Mouse (Mus musculus) hindbrain, embryonic 10.5 days (tissue): Measurements from ENCODE around the gene Gstp2. TPM values are rescaled to one million over a fixed set of nuclear protein-coding genes. Genes with fewer than 3 reads are reported as not detected.
"Not testable (repeated sequence)": the region's sequence is repeated elsewhere in the genome, so short reads cannot be mapped to it uniquely, and the experiment has no call there.

Experiments used
- DNase-seq: peaks from one replicate; pipeline ENCODE4 v3.0.0-alpha.2; 2017; ENCODE audit warnings: low spot score
- H3K27ac ChIP-seq: fragments of 300-500 bp; sonication (generic); 2 replicates; pipeline ENCODE4 v1.5.1; 2016; ENCODE audit warnings: mild to moderate bottlenecking, moderate library complexity
- H3K27me3 ChIP-seq: fragments of 300-500 bp; sonication (generic); 2 replicates; pipeline ENCODE4 v1.6.1; 2016; ENCODE audit warnings: mild to moderate bottlenecking; ENCODE audit not compliant: poor library complexity, insufficient read depth, severe bottlenecking
- H3K36me3 ChIP-seq: fragments of 300-500 bp; sonication (generic); 2 replicates; pipeline ENCODE4 v1.6.1; 2016; ENCODE audit warnings: mild to moderate bottlenecking, moderate library complexity
- H3K4me1 ChIP-seq: fragments of 300-500 bp; sonication (generic); replicated peaks from 2 replicates; pipeline ENCODE4 v1.6.1; 2016; ENCODE audit warnings: mild to moderate bottlenecking
- H3K4me3 ChIP-seq: fragments of 300-500 bp; sonication (generic); 2 replicates; pipeline ENCODE4 v1.5.1; 2016; ENCODE audit warnings: mild to moderate bottlenecking, moderate library complexity
- H3K9me3 ChIP-seq: fragments of 300-500 bp; sonication (generic); 2 replicates; pipeline ENCODE4 v1.6.1; 2016; ENCODE audit warnings: mild to moderate bottlenecking, moderate library complexity
- WGBS: fragments of 180-500 bp; shearing (Covaris S2); methylation state at CpG from one replicate; pipeline ENCODE4 v1.1.7; 2016; 5-methylcytosine and 5-hydroxymethylcytosine counted together
- polyA plus RNA-seq: library from polyadenylated mRNA; unstranded; fragments of >200 nt; fragmentation: Nextera tagmentation; extraction: Ambion mirVana; gene quantifications from 2 replicates; pipeline ENCODE4 v1.2.1, GENCODE M21; 2016

The Gstp2 gene
- polyA plus RNA-seq, 1 experiment from 2014 or later = 2.1 TPM

DNA sequence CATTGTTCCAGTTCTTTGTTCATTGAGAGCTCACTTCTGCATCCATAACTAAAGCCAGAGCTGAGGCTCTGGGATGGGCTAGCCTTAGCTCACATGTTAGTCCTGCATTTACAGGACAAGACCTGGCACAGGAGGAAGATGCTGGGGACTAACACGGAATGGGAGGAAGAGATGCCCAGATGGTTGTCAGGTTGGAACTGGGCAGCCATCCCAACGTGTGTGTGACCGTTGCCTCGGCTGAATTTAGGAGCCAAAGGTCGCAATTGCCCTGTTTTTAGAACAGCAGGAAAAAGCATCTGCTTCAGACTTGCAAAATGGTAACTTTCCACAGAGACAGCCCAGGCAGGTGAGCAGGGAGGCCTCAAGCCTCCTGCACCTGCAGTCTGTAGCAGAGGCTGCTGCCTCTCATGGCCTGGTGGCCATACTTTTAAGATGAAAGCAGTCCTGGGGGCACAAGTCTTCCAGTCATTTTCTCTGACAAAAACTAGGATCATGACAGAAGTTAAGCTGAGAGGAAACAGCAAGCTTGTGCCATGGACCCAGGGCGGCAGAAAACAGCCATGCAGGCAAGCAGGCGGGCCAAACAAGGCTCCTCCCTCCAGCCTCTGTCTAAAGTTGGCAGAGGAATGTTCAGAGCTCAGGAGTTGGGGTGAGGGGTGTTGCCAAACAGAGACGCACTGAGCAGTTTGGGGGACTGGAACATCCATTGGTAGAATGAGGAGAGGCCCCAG, 9.6 kb upstream of the Gstp2 start:
- DNase-seq = no peak
- WGBS = 75% methylated on average over 8 of the region's 8 CpGs
- Histone ChIP-seq H3K4me1 (peaks cover 12% of the 10 kb centered on the region), H3K27me3 (no peaks in the 10 kb centered on the region), H3K27ac (no peak overlapping the region), H3K9me3 (no peaks in the 10 kb centered on the region), H3K36me3 (no peaks in the 10 kb centered on the region), H3K4me3 (no peak overlapping the region)

- no peaks in the 10 kb centered on the region for H3K36me3 ChIP-seq
- 85% methylated on average over 5 of the region's 5 CpGs for WGBS
- H3K4me3 ChIP-seq = no peak overlapping the region
- H3K27me3 ChIP-seq = no peaks in the 10 kb centered on the region
- peaks cover 12% of the 10 kb centered on the region for H3K4me1 ChIP-seq
- H3K27ac ChIP-seq = no peak overlapping the region
- H3K9me3 ChIP-seq = no peaks in the 10 kb centered on the region
- DNase-seq = no peak
These were observed 8.8 kb upstream of the Gstp2 start for GRCm38 (mm10) chr19:4054613-4055012.

DNA sequence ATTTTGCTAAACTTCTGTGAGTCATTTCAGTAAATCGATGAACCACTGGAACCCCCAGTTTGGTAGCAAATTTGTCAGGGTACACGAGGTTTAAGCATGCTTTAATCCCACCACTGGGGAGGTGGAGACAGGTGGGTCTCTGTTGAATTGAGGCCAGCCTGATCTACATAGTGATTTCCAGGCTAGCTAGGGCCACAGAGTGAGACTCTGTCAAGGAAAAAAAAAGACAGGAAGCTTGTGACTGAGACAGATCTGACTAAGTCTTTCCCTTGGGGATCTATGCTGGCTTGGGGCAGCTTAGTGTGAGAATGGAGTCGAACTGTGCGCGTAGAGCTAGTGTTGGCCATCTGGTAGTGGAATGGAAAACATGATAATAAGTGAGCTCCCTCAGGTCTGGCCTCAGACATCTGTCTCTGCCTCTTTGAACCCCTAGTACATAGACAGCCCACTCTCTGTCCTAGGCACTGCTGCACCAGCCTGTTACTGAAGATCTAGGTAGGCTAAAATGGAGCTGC, 6.8 kb upstream of the Gstp2 start:
- no peaks in the 10 kb centered on the region for H3K27me3 ChIP-seq
- H3K4me3 ChIP-seq = no peak overlapping the region
- no peak overlapping the region for H3K27ac ChIP-seq
- H3K36me3 ChIP-seq = no peaks in the 10 kb centered on the region
- no peak for DNase-seq
- WGBS = 87% methylated on average over 5 of the region's 5 CpGs
- no peaks in the 10 kb centered on the region for H3K9me3 ChIP-seq
- peaks cover 12% of the 10 kb centered on the region for H3K4me1 ChIP-seq

GRCm38 (mm10) chr19:4051741-4052515, 6.1 kb upstream of the Gstp2 start:
- Histone ChIP-seq H3K27ac (no peak overlapping the region), H3K9me3 (no peaks in the 10 kb centered on the region), H3K4me1 (peaks cover 12% of the 10 kb centered on the region), H3K36me3 (no peaks in the 10 kb centered on the region), H3K4me3 (no peak overlapping the region), H3K27me3 (no peaks in the 10 kb centered on the region)
- DNase-seq = peak; percentile 58
- WGBS = 52% methylated on average over 10 of the region's 10 CpGs

- DNase-seq = no peak
- H3K36me3 ChIP-seq = no peaks in the 10 kb centered on the region
- H3K27me3 ChIP-seq = no peaks in the 10 kb centered on the region
- 92% methylated on average over 5 of the region's 5 CpGs for WGBS
- H3K27ac ChIP-seq = no peak overlapping the region
- H3K4me3 ChIP-seq = no peak overlapping the region
- H3K4me1 ChIP-seq = peaks cover 5% of the 10 kb centered on the region; the same call in 1 of the 2 replicates
- H3K9me3 ChIP-seq = no peaks in the 10 kb centered on the region
These were observed 5.2 kb upstream of the Gstp2 start for GRCm38 (mm10) chr19:4051016-4051415.

- H3K27ac ChIP-seq, H3K36me3 ChIP-seq, H3K4me3 ChIP-seq, H3K9me3 ChIP-seq, H3K27me3 ChIP-seq, DNase-seq, H3K4me1 ChIP-seq: not testable (repeated sequence)
- 77% methylated on average over 5 of the region's 5 CpGs for WGBS
These were observed 3.2 kb upstream of the Gstp2 start for GRCm38 (mm10) chr19:4049069-4049468.

- Histone ChIP-seq H3K36me3 (no peaks in the 10 kb centered on the region), H3K27ac (no peak overlapping the region), H3K9me3 (no peaks in the 10 kb centered on the region), H3K4me3 (no peak overlapping the region), H3K27me3 (no peaks in the 10 kb centered on the region), H3K4me1 (0 out of 2 replicates have a peak, but pooled peaks cover 2% of the 10 kb centered on the region)
- peak; percentile 75 for DNase-seq
- WGBS = 16% methylated on average over 4 of the region's 4 CpGs
These were observed 2.0 kb upstream of the Gstp2 start for GRCm38 (mm10) chr19:4047859-4048258.

DNA sequence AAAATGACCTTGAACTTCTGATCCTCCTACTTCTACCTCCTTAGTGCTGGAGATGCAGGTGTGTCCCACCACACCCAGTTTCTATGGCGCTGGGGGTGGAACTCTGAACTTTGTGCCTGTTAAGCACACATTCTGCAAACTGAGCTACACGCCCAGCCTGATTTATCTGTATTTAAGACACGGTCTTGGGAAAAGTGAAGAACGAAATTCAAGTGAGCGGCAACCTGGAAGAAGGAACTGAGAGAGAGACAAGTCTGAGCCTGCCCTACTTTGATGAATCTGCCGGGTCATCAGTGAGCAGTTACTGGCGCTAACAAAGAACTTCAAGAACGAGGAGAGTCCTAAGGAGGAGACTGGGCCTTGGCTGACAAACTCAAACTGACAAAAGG, 1.0 kb upstream of the Gstp2 start:
- no peaks in the 10 kb centered on the region for H3K36me3 ChIP-seq
- WGBS = 84% methylated on average over 8 of the region's 8 CpGs
- no peak for DNase-seq

GRCm38 (mm10) chr19:4044109-4044508, 1.7 kb downstream of the Gstp2 start:
- not testable (repeated sequence) for H3K27me3 ChIP-seq, H3K36me3 ChIP-seq, DNase-seq, H3K4me3 ChIP-seq, H3K9me3 ChIP-seq, H3K4me1 ChIP-seq, H3K27ac ChIP-seq
- WGBS = 91% methylated on average over 5 of the region's 5 CpGs

More for the DNA sequence above, 1.0 kb upstream of the Gstp2 start:
- Histone ChIP-seq H3K27ac (no peak overlapping the region), H3K9me3 (no peaks in the 10 kb centered on the region), H3K4me1 (0 out of 2 replicates have a peak, but pooled peaks cover 2% of the 10 kb centered on the region), H3K27me3 (no peaks in the 10 kb centered on the region), H3K4me3 (no peak overlapping the region)

DNA sequence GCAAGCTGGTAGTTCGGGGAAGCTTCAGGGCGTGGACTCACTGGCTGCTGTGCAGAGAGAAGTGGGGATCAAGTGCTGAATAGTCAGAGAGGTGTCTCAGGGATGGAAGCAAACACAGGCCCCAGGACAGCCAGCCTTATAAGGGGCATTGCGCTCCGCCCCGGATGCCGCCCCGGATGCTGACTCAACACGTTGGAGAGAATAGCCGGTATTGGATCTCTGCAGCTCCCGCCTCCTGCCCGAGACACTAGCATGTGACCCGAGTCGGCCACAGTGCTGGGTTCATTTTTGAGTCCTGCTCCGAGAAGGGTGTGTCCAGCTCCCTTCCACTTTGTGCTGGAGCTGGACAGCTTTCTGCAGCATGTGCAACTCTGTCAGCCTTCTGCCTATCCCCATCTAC, 3.7 kb downstream of the Gstp2 start:
- Histone ChIP-seq H3K36me3 (no peaks in the 10 kb centered on the region), H3K27ac (no peak overlapping the region), H3K27me3 (no peaks in the 10 kb centered on the region), H3K9me3 (no peaks in the 10 kb centered on the region), H3K4me1 (peaks cover 15% of the 10 kb centered on the region), H3K4me3 (no peak overlapping the region)
- 79% methylated on average over 14 of the region's 14 CpGs for WGBS
- DNase-seq = no peak

- not testable (repeated sequence) for H3K4me3 ChIP-seq, H3K27me3 ChIP-seq, H3K9me3 ChIP-seq, DNase-seq, H3K27ac ChIP-seq, H3K36me3 ChIP-seq
- WGBS = 72% methylated on average over 4 of the region's 4 CpGs
- peaks cover 19% of the 10 kb centered on the region for H3K4me1 ChIP-seq
These were observed 4.3 kb downstream of the Gstp2 start for GRCm38 (mm10) chr19:4041500-4041899.

- H3K27me3 ChIP-seq, H3K36me3 ChIP-seq, H3K9me3 ChIP-seq, H3K4me3 ChIP-seq, DNase-seq, H3K27ac ChIP-seq: not testable (repeated sequence)
- peaks cover 24% of the 10 kb centered on the region for H3K4me1 ChIP-seq
- WGBS = 86% methylated on average over 5 of the region's 5 CpGs
These were observed 4.9 kb downstream of the Gstp2 start for GRCm38 (mm10) chr19:4040941-4041340.

DNA sequence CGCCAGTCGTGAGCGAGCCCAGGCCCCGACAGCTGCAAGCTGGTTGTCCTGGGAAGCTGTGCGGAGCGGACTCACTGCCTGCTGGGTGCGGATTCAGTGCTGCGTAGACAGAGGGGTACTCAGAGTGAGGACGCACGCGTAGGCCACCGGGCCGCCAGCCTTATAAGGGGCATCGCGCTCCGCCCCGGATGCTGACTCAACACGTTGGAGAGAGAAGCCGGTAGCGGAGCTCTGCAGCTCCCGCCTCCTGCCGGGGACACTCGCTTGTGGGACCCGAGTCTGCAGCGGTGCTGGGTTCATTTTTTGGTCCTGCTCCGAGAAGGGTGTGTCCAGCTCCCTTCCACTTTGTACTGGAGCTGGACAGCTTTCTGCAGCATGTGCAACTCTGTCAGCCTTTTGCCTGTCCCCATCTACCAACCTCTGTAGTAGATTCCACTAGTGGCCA, 8.0 kb downstream of the Gstp2 start, which contains the start of gene Gstp1:
TSS of gene Gstp1 (minus strand) at position 198 of the 445 bp plus-strand sequence.
- under 1% methylated on average over 26 of the region's 26 CpGs for WGBS
- H3K27me3 ChIP-seq = no peaks in the 10 kb centered on the region
- peak within 1 kb of the TSS; percentile 93 for H3K27ac ChIP-seq
- H3K4me3 ChIP-seq = peak within 1 kb of the TSS; percentile 64
- DNase-seq = peak; percentile 83
- peaks cover 23% of the 10 kb centered on the region for H3K4me1 ChIP-seq
- H3K36me3 ChIP-seq = peaks cover 12% of the 10 kb centered on the region
- H3K9me3 ChIP-seq = no peaks in the 10 kb centered on the region
